Mouse (Mus musculus) hindbrain, postnatal 0 days (tissue): ENCODE measurements at regions not wholly inside any gene's neighbourhood (a gene's known extent, or its start where the extent isn't known, plus 50 kb on each side); places are given as distances from the start of the nearest gene placed in this dataset.

ENCODE experiments used
- ATAC-seq: fragments of 200-750 bp; cut with Nextera tagmentation; 2 replicates; pipeline ENCODE4 v1.8.0; 2017; ENCODE audit warnings: mild to moderate bottlenecking, moderate TSS enrichment, moderate library complexity
- DNase-seq: peaks from one replicate; pipeline ENCODE4 v3.0.0-alpha.2; 2015; ENCODE audit warnings: low spot score
- H3K27ac ChIP-seq: fragments of 300-500 bp; sonication (generic); 2 replicates; pipeline ENCODE4 v1.5.1; 2014; ENCODE audit warnings: mild to moderate bottlenecking
- H3K27me3 ChIP-seq: fragments of 300-500 bp; sonication (generic); 2 replicates; pipeline ENCODE4 v1.6.1; 2014; ENCODE audit warnings: low read length, mixed read lengths; ENCODE audit not compliant: insufficient read depth
- H3K36me3 ChIP-seq: fragments of 300-500 bp; sonication (generic); 2 replicates; pipeline ENCODE4 v1.6.1; 2014; ENCODE audit warnings: low read length, mixed read lengths; ENCODE audit not compliant: insufficient read depth
- H3K4me1 ChIP-seq: fragments of 300-500 bp; sonication (generic); 2 replicates; pipeline ENCODE4 v1.6.1; 2014; ENCODE audit warnings: antibody characterized with exemption, low read length, mixed read lengths; ENCODE audit not compliant: insufficient read depth
- H3K4me2 ChIP-seq: fragments of 300-500 bp; sonication (generic); 2 replicates; pipeline ENCODE4 v1.6.1; 2014; ENCODE audit warnings: low read depth, mild to moderate bottlenecking, low read length, moderate library complexity, mixed read lengths
- H3K4me3 ChIP-seq: fragments of 300-500 bp; sonication (generic); 2 replicates; pipeline ENCODE4 v1.5.1; 2014; ENCODE audit warnings: low read length
- H3K9ac ChIP-seq: fragments of 300-500 bp; sonication (generic); replicated peaks from 2 replicates; pipeline ENCODE4 v1.6.1; 2014; ENCODE audit warnings: mild to moderate bottlenecking, low read length, moderate library complexity, mixed read lengths
- H3K9me3 ChIP-seq: fragments of 300-500 bp; sonication (generic); 2 replicates; pipeline ENCODE4 v1.6.1; 2016; ENCODE audit warnings: low read length, mixed read lengths
- CTCF ChIP-seq: IDR thresholded peaks from 2 replicates; pipeline ENCODE4 v1.5.1; 2016; ENCODE audit warnings: antibody characterized with exemption, control low read depth, low read depth
- WGBS: fragments of 180-500 bp; shearing (Covaris S2); extraction: QIAGEN DNeasy Blood & Tissue Kit; methylation state at CpG from one replicate; pipeline ENCODE4 v1.1.7; 2014; 5-methylcytosine and 5-hydroxymethylcytosine counted together

- Histone ChIP-seq H3K36me3 (no peaks in the 10 kb centered on the region), H3K9ac (no peak overlapping the region), H3K27me3 (no peaks in the 10 kb centered on the region), H3K4me3 (no peak overlapping the region), H3K9me3 (no peaks in the 10 kb centered on the region), H3K4me1 (no peaks in the 10 kb centered on the region), H3K4me2 (no peak overlapping the region), H3K27ac (no peak overlapping the region)
- TF ChIP-seq CTCF: no peak
- WGBS: 47% methylated on average over 2 of the region's 2 CpGs
- DNase-seq (peak; percentile 29), ATAC-seq (no peak)
Measured at GRCm38 (mm10) chr11:90871686-90872085, 183.5 kb upstream of the Tom1l1 start.

- 85% methylated on average over 4 of the region's 4 CpGs for WGBS
- H3K27me3 ChIP-seq: no peaks in the 10 kb centered on the region
- H3K36me3 ChIP-seq: no peaks in the 10 kb centered on the region
- H3K9me3 ChIP-seq: no peaks in the 10 kb centered on the region
- DNase-seq: no peak
- H3K4me1 ChIP-seq: no peaks in the 10 kb centered on the region
- H3K4me3 ChIP-seq: no peak overlapping the region
- no peak for ATAC-seq
- no peak for TF ChIP-seq CTCF
- H3K27ac ChIP-seq: no peak overlapping the region
- no peak overlapping the region for H3K4me2 ChIP-seq
- no peak overlapping the region for H3K9ac ChIP-seq
Measured at GRCm38 (mm10) chr11:90863981-90864760, 176.0 kb upstream of the Tom1l1 start.

- no peaks in the 10 kb centered on the region for H3K9me3 ChIP-seq
- 85% methylated on average over 1 of the region's 1 CpGs for WGBS
- ATAC-seq: no peak
Measured at GRCm38 (mm10) chr11:90855731-90856130, 167.6 kb upstream of the Tom1l1 start.

GRCm38 (mm10) chr11:90855324-90855723 is 167.2 kb upstream of the Tom1l1 start:
- no peaks in the 10 kb centered on the region for H3K4me1 ChIP-seq
- WGBS: 24% methylated on average over 3 of the region's 3 CpGs
- DNase-seq (peak; percentile 39), ATAC-seq (no peak)
- no peak for TF ChIP-seq CTCF
- H3K27ac ChIP-seq: no peak overlapping the region
- H3K9me3 ChIP-seq: no peaks in the 10 kb centered on the region
- no peak overlapping the region for H3K9ac ChIP-seq
- H3K27me3 ChIP-seq: no peaks in the 10 kb centered on the region
- no peaks in the 10 kb centered on the region for H3K36me3 ChIP-seq
- H3K4me3 ChIP-seq: no peak overlapping the region
- H3K4me2 ChIP-seq: no peak overlapping the region

More at GRCm38 (mm10) chr11:90855731-90856130, 167.6 kb upstream of the Tom1l1 start:
- Histone ChIP-seq H3K36me3 (no peaks in the 10 kb centered on the region), H3K4me1 (no peaks in the 10 kb centered on the region), H3K27ac (no peak overlapping the region), H3K27me3 (no peaks in the 10 kb centered on the region), H3K4me3 (no peak overlapping the region), H3K9ac (no peak overlapping the region), H3K4me2 (no peak overlapping the region)
- no peak for TF ChIP-seq CTCF
- no peak for DNase-seq

GRCm38 (mm10) chr11:90851221-90851620 is 163.1 kb upstream of the Tom1l1 start:
- H3K4me2 ChIP-seq: no peak overlapping the region
- DNase-seq: no peak

GRCm38 (mm10) chr11:90844925-90845319 is 156.8 kb upstream of the Tom1l1 start:
- Histone ChIP-seq H3K9ac (no peak overlapping the region), H3K4me2 (no peak overlapping the region), H3K9me3 (no peaks in the 10 kb centered on the region; the same call in 1 of the 2 replicates), H3K36me3 (no peaks in the 10 kb centered on the region), H3K4me3 (no peak overlapping the region), H3K27ac (no peak overlapping the region), H3K27me3 (no peaks in the 10 kb centered on the region), H3K4me1 (no peaks in the 10 kb centered on the region)
- 73% methylated on average over 6 of the region's 6 CpGs for WGBS
- no peak for ATAC-seq
- TF ChIP-seq CTCF: no peak
- peak; percentile 11 for DNase-seq

More at GRCm38 (mm10) chr11:90851221-90851620, 163.1 kb upstream of the Tom1l1 start:
- Histone ChIP-seq H3K27ac (no peak overlapping the region), H3K36me3 (no peaks in the 10 kb centered on the region), H3K27me3 (no peaks in the 10 kb centered on the region), H3K9ac (no peak overlapping the region), H3K9me3 (no peaks in the 10 kb centered on the region), H3K4me1 (no peaks in the 10 kb centered on the region), H3K4me3 (no peak overlapping the region)
- ATAC-seq: no peak
- TF ChIP-seq CTCF: no peak

GRCm38 (mm10) chr11:90844266-90844924 is 156.2 kb upstream of the Tom1l1 start:
- ATAC-seq: no peak
- TF ChIP-seq CTCF: no peak
- Histone ChIP-seq H3K27me3 (no peaks in the 10 kb centered on the region), H3K27ac (no peak overlapping the region), H3K4me1 (no peaks in the 10 kb centered on the region), H3K36me3 (no peaks in the 10 kb centered on the region), H3K9ac (no peak overlapping the region), H3K9me3 (no peaks in the 10 kb centered on the region; the same call in 1 of the 2 replicates), H3K4me2 (no peak overlapping the region), H3K4me3 (no peak overlapping the region)
- peak; percentile 11 for DNase-seq
- 57% methylated on average over 15 of the region's 15 CpGs for WGBS
